Mouse (Mus musculus): Measurements from ENCODE around the gene Gm10681. TPM values are rescaled to one million over a fixed set of nuclear protein-coding genes. Genes with fewer than 3 reads are reported as not detected.
"Not testable (repeated sequence)": the region's sequence is repeated elsewhere in the genome, so short reads cannot be mapped to it uniquely, and the experiment has no call there.

The Gm10681 gene
- total RNA-seq (2017): not detected in 3 replicates

DNA sequence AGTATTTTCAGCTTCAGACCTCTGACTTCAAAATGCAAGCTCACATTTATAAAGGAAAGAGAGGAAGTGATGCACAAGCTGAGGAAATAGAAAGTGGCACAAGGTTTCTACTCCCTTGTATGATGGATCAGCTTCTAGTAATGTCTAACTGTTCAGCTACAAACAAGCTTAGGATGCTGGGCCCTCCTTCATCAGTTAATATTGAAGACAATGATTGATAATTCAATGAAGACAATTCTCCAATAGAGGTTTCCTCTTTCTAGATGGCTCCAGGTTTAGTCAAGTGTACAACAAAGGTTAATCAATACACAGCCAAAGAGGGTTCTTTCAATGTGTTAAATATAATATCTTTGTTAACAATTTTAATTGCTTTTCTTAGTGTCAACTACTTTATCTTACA lies at the start of gene Gm10681:
Gene Gm10681 (minus strand): TSS at position 101 of the 400 bp plus-strand sequence.
- no peak for ATAC-seq (replicated peaks; ENCODE audit: insufficient number of reproducible peaks, low FRiP score, low TSS enrichment, poor library complexity, severe bottlenecking)

DNA sequence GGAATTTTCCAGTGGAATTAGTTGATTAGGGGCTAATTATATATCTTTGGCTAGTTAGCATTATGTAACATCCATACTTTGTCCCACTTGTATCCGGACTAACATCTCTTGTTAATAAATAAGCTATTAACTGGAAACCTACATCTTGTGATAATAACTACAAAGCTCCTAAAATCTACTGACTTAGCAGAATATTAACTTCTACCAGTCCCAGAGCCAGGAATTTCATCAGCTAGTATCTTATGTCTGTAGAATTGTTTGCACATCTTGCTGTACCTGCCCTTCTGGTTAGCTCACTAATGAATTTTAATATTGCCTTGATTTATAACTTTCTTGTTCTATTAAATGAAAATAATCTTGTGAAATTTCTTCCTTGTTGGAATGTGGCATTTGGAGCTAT lies 46.5 kb upstream of the Gm10681 start:
- no peak for ATAC-seq (replicated peaks; ENCODE audit: insufficient number of reproducible peaks, low FRiP score, low TSS enrichment, poor library complexity, severe bottlenecking)

DNA sequence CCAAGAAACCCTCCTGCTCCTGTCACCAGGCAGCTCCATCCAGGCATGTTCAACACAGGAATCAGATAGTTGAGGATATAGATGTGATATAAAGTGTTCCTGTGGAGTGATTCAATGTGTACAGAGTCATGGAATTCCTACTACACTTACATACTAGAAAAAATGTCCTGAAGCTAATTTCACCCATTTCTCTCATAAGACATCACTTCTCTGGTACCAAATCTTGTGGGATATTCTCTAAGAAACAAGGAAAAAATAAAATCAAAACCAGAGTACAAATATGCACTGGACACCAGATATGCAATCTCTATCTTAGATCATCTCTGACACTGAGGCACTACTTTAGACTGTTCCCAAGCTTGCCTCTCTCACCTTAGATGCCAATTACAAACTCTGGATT lies 41.5 kb upstream of the Gm10681 start, which contains the start of gene Hsd3b5:
Gene Hsd3b5 (minus strand): TSS at position 101 of the 400 bp plus-strand sequence.
- ATAC-seq (replicated peaks; ENCODE audit: insufficient number of reproducible peaks, low FRiP score, low TSS enrichment, poor library complexity, severe bottlenecking): no peak

- ATAC-seq (replicated peaks; ENCODE audit: insufficient number of reproducible peaks, low FRiP score, low TSS enrichment, poor library complexity, severe bottlenecking): no peak
These were observed 41.0 kb upstream of the Gm10681 start for GRCm38 (mm10) chr3:98629633-98630032.

DNA sequence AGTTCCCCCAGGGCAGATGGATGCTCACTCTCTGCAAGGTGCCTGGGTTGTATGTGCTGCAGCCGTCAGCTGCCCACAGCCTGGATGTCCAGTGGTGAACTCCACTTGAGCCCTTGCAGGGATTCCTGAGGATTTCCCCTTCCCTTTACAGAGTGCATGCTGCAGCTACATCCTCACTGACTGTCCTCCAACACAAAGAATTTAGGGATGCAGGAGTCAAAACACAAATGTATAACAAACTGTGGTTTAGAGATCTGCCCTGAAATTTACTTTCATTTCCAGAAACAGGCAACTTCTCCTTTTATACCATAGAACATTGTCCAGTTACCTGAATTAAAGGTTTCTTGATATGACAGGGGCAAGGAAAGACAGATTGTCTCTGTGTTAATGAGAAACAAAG lies 28.2 kb upstream of the Gm10681 start:
- not testable (repeated sequence) for ATAC-seq (replicated peaks; ENCODE audit: insufficient number of reproducible peaks, low FRiP score, low TSS enrichment, poor library complexity, severe bottlenecking)

DNA sequence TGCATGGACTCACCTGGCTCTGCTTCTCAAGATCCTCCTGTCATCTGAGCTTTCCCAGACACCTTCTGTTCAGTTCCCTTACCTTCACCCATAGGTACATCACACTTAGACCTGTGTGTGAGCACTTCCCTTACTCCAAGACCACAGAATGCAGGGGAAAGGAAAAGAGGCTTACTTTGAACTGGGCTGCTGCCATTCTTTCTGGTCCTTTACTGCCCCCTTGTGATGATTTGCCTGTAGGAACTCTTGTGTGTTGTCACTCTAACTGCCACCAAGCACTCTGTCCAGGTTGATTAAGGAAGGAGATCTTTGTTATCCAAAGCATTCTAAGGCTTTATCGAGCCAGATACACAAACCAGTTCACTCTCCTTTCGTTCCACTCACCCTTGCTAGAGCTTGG lies 27.6 kb upstream of the Gm10681 start:
- not testable (repeated sequence) for ATAC-seq (replicated peaks; ENCODE audit: insufficient number of reproducible peaks, low FRiP score, low TSS enrichment, poor library complexity, severe bottlenecking)

GRCm38 (mm10) chr3:98614406-98614927 lies 25.9 kb upstream of the Gm10681 start:
- not testable (repeated sequence) for ATAC-seq (replicated peaks; ENCODE audit: insufficient number of reproducible peaks, low FRiP score, low TSS enrichment, poor library complexity, severe bottlenecking)

DNA sequence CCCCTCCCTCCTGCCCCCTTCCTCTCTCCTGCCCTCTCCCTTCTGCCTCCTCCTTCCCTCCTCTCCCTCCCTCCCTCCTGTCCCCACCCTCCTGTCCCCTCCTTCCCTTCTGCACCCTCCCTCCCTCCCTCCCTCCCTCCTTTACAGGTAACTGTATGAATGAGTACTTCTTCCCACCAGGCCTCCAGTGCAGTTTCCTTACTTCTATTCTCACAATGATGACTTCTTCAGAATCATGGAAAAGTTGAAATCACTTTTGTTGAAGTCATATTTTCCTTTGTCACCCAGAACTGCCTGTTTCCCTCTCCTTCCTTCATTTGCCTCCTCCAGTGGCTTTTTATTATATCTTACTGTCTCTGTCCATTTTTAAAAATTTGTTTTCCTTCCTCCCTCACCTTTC lies 25.4 kb upstream of the Gm10681 start:
- no peak for ATAC-seq (replicated peaks; ENCODE audit: insufficient number of reproducible peaks, low FRiP score, low TSS enrichment, poor library complexity, severe bottlenecking)

GRCm38 (mm10) chr3:98613540-98613939 lies 24.9 kb upstream of the Gm10681 start:
- ATAC-seq (replicated peaks; ENCODE audit: insufficient number of reproducible peaks, low FRiP score, low TSS enrichment, poor library complexity, severe bottlenecking): not testable (repeated sequence)

GRCm38 (mm10) chr3:98587721-98588120 lies 886 bp downstream of the Gm10681 start:
- ATAC-seq (replicated peaks; ENCODE audit: insufficient number of reproducible peaks, low FRiP score, low TSS enrichment, poor library complexity, severe bottlenecking): no peak

- ATAC-seq (replicated peaks; ENCODE audit: insufficient number of reproducible peaks, low FRiP score, low TSS enrichment, poor library complexity, severe bottlenecking): not testable (repeated sequence)
These were observed 6.0 kb downstream of the Gm10681 start for GRCm38 (mm10) chr3:98582622-98583021.

DNA sequence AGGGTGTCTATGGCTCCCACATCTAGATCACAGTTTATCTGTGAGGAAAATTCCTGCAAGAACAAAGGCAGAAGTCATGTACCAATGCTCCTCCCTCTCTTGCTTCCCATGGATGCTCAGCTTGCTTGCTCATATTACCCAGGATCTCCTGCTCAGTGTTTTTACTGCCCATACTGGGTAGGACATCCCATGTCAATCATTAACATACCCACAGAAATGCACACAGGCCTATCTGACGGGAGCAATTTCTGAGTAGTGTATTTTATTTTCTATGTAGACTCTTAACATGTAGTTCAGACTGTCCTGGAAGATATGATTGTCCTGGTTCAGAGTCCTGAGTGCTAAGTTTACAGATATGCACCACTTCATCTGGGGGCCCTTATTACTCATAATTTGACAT lies 6.4 kb downstream of the Gm10681 start:
- not testable (repeated sequence) for ATAC-seq (replicated peaks; ENCODE audit: insufficient number of reproducible peaks, low FRiP score, low TSS enrichment, poor library complexity, severe bottlenecking)

GRCm38 (mm10) chr3:98581024-98581423 lies 7.6 kb downstream of the Gm10681 start:
- not testable (repeated sequence) for ATAC-seq (replicated peaks; ENCODE audit: insufficient number of reproducible peaks, low FRiP score, low TSS enrichment, poor library complexity, severe bottlenecking)

GRCm38 (mm10) chr3:98567717-98568116 lies 20.9 kb downstream of the Gm10681 start:
- not testable (repeated sequence) for ATAC-seq (replicated peaks; ENCODE audit: insufficient number of reproducible peaks, low FRiP score, low TSS enrichment, poor library complexity, severe bottlenecking)

GRCm38 (mm10) chr3:98564894-98565293 lies 23.7 kb downstream of the Gm10681 start:
- ATAC-seq (replicated peaks; ENCODE audit: insufficient number of reproducible peaks, low FRiP score, low TSS enrichment, poor library complexity, severe bottlenecking): not testable (repeated sequence)

- ATAC-seq (replicated peaks; ENCODE audit: insufficient number of reproducible peaks, low FRiP score, low TSS enrichment, poor library complexity, severe bottlenecking): not testable (repeated sequence)
These were observed 24.8 kb downstream of the Gm10681 start for GRCm38 (mm10) chr3:98563831-98564230.

- ATAC-seq (replicated peaks; ENCODE audit: insufficient number of reproducible peaks, low FRiP score, low TSS enrichment, poor library complexity, severe bottlenecking): not testable (repeated sequence)
These were observed 27.9 kb downstream of the Gm10681 start for GRCm38 (mm10) chr3:98560711-98561110.

DNA sequence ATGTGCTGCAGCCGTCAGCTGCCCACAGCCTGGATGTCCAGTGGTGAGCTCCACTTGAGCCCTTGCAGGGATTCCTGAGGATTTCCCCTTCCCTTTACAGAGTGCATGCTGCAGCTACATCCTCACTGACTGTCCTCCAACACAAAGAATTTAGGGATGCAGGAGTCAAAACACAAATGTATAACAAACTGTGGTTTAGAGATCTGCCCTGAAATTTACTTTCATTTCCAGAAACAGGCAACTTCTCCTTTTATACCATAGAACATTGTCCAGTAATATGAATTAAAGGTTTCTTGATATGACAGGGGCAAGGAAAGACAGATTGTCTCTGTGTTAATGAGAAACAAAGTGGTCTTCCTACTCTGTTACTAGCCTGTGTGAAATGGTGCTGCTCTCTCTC lies 37.8 kb downstream of the Gm10681 start:
- not testable (repeated sequence) for ATAC-seq (replicated peaks; ENCODE audit: insufficient number of reproducible peaks, low FRiP score, low TSS enrichment, poor library complexity, severe bottlenecking)

DNA sequence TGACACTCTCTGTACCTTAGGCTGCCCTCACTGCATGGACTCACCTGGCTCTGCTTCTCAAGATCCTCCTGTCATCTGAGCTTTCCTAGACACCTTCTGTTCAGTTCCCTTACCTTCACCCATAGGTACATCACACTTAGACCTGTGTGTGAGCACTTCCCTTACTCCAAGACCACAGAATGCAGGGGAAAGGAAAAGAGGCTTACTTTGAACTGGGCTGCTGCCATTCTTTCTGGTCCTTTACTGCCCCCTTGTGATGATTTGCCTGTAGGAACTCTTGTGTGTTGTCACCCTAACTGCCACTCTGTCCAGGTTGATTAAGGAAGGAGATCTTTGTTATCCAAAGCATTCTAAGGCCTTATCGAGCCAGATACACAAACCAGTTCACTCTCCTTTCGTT lies 38.4 kb downstream of the Gm10681 start:
- ATAC-seq (replicated peaks; ENCODE audit: insufficient number of reproducible peaks, low FRiP score, low TSS enrichment, poor library complexity, severe bottlenecking): not testable (repeated sequence)

- ATAC-seq (replicated peaks; ENCODE audit: insufficient number of reproducible peaks, low FRiP score, low TSS enrichment, poor library complexity, severe bottlenecking): not testable (repeated sequence)
These were observed 40.1 kb downstream of the Gm10681 start for GRCm38 (mm10) chr3:98548495-98548894.

DNA sequence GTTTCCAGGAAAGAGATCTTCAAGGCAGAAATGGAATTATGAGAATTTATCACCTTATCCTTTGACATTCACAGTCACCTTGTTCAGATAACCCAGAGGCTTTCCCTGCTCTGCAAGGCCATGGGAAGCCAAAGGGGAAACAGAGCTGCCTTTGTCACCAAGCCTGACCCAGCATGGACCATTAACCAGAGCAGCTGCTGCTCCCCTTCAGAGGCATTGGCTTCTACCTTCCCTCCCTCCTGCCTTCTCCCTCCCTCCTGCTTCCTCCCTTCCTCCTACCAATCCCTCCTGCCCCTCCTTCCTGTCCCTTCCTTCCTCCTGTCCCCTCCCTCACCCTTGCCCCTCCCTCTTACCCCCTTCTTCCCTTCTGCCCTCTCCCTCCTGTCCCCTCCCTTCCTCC lies 41.0 kb downstream of the Gm10681 start:
- ATAC-seq (replicated peaks; ENCODE audit: insufficient number of reproducible peaks, low FRiP score, low TSS enrichment, poor library complexity, severe bottlenecking): not testable (repeated sequence)
